Mouse (Mus musculus) 416B (cell line): ENCODE results near the gene Pik3ap1.
"Not testable (repeated sequence)": the region's sequence is repeated elsewhere in the genome, so short reads cannot be mapped to it uniquely, and the experiment has no call there.

ENCODE experiments used
- DNase-seq: peaks from one replicate; pipeline ENCODE4 v3.0.0; 2011; ENCODE audit warnings: low read depth

Gene Pik3ap1

DNA sequence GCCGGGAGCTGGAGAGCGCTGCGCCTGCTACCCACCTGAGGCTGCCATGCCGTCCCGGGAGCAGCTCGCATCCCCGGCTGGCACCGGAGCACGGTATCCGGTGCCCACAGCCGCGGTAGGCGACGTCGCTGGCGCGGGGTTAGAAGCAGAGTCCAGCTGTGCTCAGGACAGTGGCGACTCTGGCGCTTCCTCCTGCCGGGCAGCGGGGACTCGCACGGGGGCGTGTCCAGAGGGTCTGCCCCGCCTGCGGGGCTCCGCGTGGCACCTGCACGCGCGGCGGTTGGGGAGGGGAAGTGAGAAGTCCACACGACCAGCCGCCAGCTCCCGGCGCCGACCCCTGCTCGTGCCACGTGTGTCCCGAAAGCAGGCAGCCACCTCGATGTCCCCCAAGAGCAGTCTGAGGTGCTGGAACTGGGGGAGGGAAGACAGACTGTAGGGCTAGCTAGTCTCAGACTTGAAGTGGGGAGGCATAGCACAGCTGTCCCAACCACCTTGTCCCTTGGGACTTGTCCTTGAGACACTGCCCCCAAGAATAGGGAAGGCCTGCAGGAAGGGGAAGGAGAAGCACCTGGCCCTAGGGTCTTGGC, at the start of gene Pik3ap1:
Pik3ap1 (minus strand) TSS at position 181 of the 587 bp plus-strand sequence.
- DNase-seq: peak; percentile 61

DNA sequence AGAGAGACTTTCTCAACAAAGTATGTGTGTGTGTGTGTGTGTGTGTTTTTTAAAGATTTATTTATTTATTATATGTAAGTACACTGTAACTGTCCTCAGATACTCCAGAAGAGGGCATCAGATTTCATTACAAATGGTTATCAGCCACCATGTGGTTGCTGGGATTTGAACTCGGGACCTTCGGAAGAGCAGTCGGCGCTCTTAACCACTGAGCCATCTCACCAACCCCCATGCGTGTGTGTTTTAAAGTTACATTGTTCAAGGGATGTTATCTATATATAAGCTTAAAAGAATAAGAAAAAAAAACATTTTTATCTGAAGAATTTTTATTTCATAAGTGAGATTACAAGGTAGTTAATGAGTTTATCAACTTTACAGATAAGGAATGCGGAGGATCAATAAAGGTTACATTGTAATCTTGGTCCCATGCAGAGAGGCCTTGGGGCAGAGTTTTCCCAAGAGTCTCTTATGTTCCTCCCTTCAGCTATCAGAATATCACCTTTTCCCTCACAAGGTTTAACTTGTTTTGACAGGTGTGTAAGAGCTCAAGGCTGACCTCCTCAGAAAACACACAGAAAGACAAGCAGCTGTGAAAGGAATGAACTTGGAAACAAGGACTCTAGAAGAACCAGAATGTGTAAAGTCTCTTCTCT, 46.7 kb upstream of the Pik3ap1 start:
- not testable (repeated sequence) for DNase-seq

DNA sequence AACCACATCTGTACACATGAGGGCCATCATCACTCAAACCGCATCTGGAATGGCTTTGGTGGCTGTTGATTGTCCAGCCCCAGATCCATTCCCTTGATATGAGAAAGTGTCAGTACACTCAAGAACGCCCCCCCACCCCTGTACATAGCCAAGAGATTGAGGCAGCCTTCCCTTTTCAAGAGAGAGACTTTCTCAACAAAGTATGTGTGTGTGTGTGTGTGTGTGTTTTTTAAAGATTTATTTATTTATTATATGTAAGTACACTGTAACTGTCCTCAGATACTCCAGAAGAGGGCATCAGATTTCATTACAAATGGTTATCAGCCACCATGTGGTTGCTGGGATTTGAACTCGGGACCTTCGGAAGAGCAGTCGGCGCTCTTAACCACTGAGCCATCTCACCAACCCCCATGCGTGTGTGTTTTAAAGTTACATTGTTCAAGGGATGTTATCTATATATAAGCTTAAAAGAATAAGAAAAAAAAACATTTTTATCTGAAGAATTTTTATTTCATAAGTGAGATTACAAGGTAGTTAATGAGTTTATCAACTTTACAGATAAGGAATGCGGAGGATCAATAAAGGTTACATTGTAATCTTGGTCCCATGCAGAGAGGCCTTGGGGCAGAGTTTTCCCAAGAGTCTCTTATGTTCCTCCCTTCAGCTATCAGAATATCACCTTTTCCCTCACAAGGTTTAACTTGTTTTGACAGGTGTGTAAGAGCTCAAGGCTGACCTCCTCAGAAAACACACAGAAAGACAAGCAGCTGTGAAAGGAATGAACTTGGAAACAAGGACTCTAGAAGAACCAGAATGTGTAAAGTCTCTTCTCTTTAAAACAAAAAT, 41.2 kb upstream of the Pik3ap1 start:
- not testable (repeated sequence) for DNase-seq

DNA sequence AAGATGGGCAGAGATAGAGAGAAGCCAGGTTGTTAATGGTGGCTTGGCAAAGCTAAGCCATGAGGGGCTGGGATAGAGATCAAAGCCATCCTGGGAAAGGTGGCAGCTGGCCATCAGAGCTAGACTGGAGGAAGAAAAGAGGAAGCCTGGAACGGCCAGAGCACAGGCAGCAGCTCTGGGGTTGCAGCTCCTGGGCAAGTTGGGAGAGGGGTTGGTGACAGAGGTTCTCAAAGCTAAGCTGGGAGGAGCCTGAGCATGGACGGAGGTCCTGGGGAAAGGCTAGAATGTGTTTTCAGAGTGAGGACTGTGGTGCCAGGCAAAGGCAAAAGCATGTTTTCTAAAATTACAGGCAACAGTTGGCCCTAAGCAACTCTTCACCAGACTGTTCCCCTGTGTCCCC, 36.4 kb upstream of the Pik3ap1 start:
- no peak for DNase-seq

DNA sequence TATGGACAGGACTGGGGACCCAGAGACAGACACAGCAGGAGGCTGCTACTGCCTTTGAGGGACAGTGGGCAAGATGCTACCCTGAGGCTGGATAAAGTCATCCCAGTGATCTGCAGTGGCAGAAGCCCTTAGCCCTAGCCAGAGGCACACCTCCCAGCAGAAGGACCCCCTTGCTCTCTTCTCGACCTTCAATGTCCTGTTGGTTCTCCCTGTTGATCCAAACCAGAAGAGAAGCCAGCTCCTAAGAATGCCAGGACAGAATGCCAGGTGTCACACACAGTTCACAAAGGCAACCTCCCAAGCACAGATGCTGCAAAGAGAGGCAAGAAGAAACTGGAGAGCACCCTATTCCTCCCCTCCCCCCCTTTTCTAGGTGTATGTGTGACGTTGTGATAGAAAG, 33.9 kb upstream of the Pik3ap1 start:
- no peak for DNase-seq

DNA sequence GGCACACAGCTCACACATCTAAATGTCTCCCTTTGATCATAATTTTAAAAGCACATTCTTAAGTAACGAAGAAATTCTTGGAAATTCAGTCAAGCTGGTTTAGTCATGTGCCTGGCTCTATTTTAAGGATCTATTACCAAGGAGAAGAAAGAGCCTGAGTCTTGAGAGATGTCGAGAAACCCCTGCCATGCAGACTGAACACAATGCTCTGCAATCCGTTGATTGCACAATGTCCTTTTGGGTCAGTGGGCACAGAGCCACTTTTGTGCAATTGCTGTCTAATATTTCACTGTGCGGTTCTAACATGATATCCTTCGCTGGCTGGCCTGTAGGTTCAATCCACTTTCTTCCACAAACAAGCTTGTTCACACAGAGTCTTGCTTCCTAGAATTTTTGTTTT, 33.1 kb upstream of the Pik3ap1 start:
- peak; percentile 71 for DNase-seq

DNA sequence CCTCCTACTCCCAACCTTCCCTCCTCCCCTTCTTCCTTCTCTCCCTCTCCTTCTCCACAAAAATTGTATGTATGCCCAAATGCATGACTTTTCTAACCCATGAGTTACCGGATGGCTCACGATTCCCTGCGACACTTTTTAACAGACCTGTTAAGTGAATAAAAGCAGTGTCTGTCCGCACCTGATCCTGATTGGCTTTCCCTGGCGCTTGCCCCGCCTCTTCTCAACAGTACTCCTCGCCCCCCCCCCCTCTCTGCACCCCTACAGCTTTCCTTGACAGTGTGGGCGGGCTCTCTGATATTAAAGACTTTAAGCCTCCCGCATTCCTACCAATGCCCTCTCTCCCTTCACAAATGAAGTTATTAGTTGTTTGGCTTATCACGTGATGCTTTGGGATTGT, 31.3 kb upstream of the Pik3ap1 start:
- DNase-seq: no peak

DNA sequence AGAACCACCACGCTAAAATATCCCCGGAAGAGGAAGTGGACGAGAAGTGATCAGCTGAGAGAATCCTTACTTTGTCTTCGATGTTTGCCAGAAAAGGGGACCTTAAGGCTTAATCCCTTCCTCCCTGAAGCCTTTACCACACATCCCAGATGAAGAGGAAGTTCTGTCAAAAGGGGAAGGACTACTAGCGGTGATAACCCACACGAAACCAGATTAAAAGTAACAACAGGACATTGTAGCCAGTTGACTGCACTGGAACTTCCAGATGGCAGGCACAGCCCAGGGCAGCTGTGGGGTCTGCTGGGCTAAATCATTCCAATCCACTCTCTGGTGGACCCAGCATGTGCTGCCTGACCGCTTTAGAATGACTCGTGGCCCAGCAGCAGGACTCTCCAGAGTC, 17.7 kb upstream of the Pik3ap1 start:
- DNase-seq: peak; percentile 49

DNA sequence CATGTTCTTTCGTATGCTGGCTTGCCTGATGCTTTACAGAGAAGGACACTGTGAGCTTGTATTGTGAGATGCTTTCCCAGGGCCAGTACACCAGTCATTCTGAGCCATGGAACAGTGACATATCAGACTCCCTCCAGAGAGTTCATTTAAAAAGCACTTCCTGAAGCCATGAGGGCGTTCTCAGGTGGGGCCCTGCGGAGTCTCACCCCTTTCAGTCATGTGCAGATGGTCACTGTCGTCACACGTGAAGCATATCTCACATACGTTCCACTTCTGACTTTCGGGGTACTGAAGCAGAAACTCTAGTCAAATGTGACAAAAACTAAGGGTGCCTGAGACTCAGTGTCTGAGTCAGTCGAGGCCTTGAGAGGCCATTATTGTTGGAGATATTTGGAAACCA, 6.0 kb upstream of the Pik3ap1 start:
- DNase-seq: no peak

DNA sequence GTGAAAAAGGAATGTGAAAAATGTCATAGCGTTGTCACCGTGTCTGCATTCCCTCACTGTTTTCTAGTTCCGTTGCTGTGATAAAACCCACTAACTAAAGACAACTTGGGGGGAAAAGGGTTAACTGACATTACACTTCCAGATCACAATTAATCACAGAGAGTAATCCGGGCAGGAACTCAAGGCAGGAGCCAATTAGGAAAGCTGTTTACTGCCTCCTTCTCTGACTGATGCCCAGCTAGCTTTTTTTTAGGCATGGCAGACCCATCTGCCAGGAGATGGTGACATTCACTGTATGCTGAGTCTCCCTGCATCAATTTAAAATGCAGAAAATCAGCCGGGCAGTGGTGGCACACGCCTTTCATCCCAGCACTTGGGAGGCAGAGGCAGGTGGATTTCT, 4.4 kb upstream of the Pik3ap1 start:
- no peak for DNase-seq

DNA sequence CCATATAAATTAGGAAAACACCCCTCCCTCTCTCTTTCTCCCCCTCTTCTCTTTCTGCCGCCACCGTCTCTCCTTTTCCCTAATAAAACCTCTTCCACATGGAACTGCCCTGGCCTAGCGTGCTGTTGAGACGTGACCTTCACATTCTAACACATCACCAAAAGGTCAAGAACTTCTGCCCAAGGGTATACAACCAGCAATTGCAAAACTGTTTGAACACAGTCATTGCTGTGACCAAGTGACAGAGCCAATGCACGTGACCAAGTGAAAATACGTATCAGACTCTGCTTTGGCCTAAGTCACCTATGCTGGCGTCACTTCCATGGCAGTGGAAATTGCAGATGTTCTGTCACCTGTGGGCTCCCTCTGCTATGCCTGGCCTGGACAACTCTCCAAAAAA, 3.3 kb upstream of the Pik3ap1 start:
- no peak for DNase-seq

DNA sequence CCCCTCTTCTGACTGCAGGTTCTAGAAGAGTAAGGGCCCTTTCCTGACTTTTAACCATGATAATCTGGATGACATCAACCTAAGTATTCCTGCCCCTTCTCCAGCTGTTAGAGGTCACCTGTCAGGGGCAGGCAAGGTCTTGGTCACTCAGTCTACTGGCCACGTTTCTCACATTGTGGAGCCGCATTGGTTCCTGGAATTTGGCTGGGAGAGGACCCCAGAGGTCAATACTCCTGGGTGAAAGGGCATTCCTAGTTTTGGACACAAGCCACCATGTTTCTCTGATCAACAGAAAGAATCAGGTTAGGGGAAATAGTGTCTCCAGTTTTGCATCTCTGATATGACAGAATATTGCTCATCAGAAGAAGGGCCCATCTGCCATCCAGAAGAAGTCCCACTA, 2.4 kb upstream of the Pik3ap1 start:
- DNase-seq: no peak

DNA sequence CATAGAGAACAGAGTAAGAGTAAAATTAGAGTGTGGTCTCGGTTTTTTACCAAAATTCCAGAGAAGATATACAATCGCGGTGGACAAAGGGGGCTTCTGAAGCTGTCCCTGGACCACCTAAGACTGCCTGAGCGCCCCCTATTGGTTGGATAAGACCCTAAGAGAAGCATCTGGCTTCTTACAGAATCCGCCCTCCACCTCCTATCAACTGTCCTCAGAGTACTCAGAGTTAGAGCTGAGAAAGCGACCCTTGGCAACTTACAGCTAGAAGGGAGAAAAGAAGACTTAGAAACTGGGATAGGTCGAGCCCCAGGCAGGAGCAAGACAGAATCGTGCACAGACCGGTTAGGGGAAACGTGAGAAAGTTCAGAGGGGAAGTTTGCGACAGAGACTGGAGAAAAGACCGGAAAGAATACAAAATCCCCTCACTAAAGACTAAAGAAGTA, 473 bp downstream of the Pik3ap1 start:
- DNase-seq: peak; percentile 69

DNA sequence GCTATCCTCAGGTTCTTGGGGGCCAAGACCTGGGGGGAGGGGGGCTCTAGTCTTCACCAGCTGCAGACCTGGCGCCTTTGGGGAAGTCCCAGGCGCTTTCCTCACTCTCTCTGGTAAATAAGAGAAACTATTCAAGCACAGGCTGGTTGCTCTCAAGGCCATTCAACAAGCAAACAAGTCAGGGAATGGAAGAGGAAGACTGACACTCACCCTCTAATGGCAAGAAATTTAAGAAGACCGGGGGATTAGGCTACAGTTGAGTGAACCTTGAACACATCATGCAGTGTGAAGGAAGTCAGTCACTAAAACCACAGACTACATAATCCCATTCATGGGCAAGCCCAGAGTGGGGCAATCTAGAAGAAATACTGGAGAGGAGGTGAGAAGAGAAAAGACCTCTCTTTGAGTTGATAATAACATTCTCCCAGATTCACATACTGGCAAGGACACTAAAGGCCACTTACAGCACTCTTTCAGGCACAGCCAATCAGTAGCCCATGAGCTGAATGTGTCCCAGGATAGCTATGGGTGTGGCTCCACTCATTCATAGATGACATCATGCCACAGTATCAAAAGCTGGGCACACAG, 2.4 kb downstream of the Pik3ap1 start:
- peak; percentile 59 for DNase-seq

DNA sequence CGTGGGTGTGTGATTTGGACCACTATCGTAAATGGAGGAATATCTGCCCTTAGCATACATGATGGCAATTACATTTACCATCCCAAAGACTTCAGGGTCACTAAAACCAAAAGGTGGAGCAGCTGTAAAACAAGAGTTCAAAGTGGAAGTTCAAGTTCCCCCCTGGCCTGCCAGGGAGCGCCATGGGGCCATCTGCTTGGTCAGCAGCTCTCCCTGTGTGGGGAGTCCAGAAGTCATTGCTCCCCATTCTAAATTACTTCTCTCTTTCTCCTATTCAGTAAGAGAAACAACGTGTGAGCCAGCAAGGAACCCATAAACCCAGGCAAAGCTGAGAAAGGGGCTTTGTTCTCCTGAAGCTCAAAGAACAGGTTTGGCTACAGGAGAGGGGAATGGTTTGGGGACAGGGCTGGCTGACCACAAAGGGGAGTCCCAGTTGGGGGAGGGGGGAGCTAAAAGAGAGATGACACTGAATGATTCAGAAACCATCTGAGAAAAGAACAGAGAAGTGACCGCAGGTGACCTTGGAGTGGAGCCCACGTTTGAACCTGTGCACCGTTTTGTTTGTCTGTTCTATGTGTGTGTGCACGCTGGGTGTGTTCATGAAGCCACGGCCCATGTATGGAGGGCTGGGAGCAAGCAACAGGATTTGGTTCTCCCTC, 3.2 kb downstream of the Pik3ap1 start:
- peak; percentile 16 for DNase-seq

DNA sequence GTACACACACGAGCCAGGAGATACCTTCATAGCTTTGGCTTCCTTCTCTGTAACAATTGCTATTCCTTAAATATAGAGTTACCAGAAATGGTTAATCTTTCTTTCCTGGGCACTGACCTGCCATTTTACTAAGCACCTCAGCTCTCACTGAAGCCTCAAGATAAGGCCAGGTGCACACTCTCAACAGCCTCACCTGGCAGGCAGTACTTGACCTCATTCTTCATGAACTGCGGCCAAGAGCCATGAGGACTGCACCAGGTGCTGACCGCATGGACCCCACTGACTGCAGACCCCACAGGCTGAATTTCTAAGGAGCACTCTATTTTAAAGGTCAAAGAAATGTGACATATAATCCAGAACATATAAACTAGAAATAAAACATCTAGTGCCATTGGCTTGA, 5.7 kb downstream of the Pik3ap1 start:
- DNase-seq: no peak

DNA sequence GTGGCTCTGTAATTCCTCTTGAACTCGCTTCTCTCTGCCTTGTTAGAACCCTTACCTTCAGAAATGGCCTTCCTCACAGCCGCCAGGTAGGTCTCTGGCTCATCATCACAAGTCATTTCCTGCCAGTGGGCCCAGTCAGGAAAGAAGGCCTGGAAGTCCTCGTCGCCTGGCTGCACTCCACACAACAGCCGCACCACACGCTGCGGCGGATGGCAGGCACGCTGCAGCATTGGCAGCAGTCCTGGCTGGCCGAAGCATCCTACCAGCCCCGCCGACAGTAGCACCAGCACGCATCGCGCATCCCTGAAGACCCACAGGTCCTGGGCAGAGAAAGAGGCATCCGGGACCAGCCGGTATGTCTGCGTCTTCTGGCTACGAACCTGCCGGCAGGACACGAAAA, 9.1 kb downstream of the Pik3ap1 start:
- DNase-seq: no peak

DNA sequence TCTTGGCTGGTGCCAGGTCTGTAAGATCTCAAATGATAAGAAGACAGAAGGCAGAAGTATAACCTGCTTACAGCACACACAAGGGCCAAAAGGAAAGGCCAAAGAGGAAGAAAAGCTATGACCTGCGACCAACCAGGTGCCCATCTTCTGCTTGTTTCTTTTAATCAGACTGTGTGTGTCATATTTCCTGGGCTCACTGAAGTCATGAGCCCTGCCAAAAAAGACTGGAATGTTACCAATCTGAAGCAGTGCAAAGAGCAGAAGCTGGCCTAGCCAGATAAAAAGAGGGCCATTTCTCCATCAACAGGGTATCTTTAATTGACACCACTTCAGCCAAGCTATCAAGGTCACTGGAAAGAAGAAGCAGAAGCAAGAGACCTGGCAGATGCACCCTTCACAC, 9.8 kb downstream of the Pik3ap1 start:
- DNase-seq: no peak

DNA sequence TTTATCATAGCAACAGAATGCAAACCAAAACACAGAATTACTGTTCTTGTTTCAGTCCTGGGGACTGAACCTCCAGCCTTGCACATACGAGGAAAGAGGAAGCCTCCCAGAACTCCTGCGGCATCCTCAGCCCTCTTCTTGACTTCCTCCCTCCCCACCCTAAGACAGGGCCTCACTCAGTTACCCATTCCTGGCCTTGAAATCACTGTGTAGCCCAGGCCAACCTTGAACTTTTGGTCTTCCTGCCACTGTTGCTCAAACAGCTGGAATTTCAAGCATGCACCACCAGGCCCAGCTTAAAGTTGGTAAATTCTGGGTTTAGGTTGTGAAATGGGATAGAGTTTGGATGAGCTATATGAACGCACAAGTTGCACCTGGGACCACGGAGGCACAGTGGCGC, 10.2 kb downstream of the Pik3ap1 start:
- DNase-seq: no peak

DNA sequence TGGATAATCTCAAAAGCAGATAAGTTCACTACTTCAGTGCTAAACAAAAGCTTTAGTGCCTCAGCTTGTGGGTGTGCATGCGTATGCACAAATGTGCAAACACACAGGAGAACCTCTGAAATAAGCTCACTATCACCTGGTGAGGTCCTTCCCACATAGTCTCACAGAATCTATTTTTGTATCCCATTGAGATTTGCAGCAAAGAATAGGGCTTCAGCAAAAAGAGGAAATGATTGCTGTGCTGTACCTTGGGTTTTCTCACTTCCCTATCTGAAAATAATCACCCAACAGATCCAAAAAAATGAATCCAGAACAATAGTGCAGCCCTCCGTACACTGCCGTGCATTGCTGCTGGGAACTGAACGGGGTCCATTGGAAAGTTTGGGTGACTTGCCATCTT, 12.6 kb downstream of the Pik3ap1 start:
- no peak for DNase-seq

DNA sequence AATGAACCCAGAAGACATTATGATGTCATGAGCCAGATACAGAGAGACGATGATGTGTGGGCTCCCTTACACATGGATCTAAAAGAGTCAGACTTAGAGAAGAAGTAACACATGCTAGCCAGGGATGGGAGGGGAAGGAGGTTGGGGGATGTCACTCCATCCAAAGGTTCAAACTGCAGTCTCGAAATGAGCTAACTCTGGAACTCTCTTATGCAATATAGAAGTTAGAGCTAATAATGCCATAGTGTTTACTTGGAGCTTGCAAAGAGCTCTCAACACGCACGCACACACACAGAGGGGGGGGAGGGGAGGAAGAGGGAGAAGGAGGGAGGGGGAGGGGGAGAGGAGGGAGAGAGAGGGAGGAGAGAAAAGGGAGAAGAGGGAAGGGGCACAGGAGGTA, 13.5 kb downstream of the Pik3ap1 start:
- no peak for DNase-seq
